Mouse (Mus musculus) olfactory bulb, adult 2 months (tissue): Measurements from ENCODE around the gene Pik3r4.

ENCODE experiments used
- CTCF ChIP-seq: fragments of 200-500 bp; IDR thresholded peaks from 2 replicates; pipeline ENCODE4 v1.5.1; 2012; ENCODE audit warnings: low read depth, mild to moderate bottlenecking, low read length, moderate library complexity; ENCODE audit not compliant: insufficient read depth
- POLR2A ChIP-seq: fragments of 200-500 bp; IDR thresholded peaks from 2 replicates; pipeline ENCODE4 v1.6.1; 2012; ENCODE audit warnings: mild to moderate bottlenecking, low read depth, low read length, moderate library complexity; ENCODE audit not compliant: insufficient read depth

- TF ChIP-seq CTCF (no peak), POLR2A (no peak)
These were observed 77.7 kb downstream of the Pik3r4 start for GRCm38 (mm10) chr9:105720430-105720829.
